ENCODE assay signal across 22 mouse cellular contexts in the genomic region with DNA sequence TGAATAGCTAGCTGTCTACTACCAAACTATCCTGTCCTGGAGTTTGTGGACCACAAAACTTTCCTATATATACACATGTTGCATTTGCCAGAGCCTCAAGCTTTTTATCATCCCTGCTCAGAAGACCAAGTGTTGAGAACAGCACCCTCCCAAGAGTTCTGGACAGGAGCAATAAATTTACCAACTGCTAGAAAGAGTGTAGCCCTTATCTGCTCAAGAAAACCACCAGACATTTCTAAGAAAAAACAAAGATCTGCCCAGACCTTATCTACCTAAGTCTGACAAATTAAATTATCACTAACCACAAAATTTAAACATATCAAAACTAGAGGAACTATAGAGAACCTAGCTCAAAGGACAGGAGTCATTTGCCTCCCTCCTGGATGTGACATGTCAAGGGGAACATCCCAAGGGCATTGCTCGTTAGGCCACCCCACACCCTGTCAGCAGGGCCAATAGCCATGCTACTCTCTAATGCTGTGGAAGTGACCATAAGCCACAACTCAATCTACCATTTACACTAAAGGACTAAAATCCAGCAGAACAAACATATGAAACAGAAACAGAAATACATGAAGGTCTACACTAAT.
DNase-seq lines count a peak whose midpoint lies in the region; ATAC-seq and TF ChIP-seq lines count a peak whose summit lies in the region.
"Had no signal": no experiment of that assay in that cellular context is flagged by ENCODE, and none has a peak within 500 bp of the region (broad histone marks: within the 10 kb centered on the region; RNA-seq: fewer than 3 reads in every experiment).

No protein-coding gene starts in this region.

- peaks cover 7% of the 10 kb centered on the region for H3K4me1 ChIP-seq in midbrain, embryonic 11.5 days (ENCODE audit: control insufficient read depth, insufficient read depth, low read length)
- H3K4me1 ChIP-seq in midbrain, embryonic 14.5 days (ENCODE audit: control insufficient read depth, insufficient read depth, low read length) = peaks cover 5% of the 10 kb centered on the region; the same call in 1 of the 2 replicates
- H3K4me1 ChIP-seq in liver, embryonic 11.5 days (replicated peaks; ENCODE audit: control insufficient read depth, insufficient read depth, low read length) = peaks cover 44% of the 10 kb centered on the region
- peaks cover 11% of the 10 kb centered on the region for H3K4me1 ChIP-seq in liver, postnatal 0 days (ENCODE audit: insufficient read depth)
- H3K4me1 ChIP-seq in forebrain, embryonic 13.5 days = peaks cover 18% of the 10 kb centered on the region

- no peak overlapping the region for H3K4me3 ChIP-seq in midbrain, embryonic 11.5 days (ENCODE audit: low read depth, low read length)
- H3K4me3 ChIP-seq in midbrain, embryonic 14.5 days (replicated peaks; ENCODE audit: low read depth, low read length) = no peak overlapping the region
- no peak overlapping the region for H3K4me3 ChIP-seq in liver, embryonic 11.5 days (ENCODE audit: low read depth, low read length)
- H3K4me3 ChIP-seq in liver, postnatal 0 days (ENCODE audit: low read depth, low read length) = no peak overlapping the region
- no peak overlapping the region for H3K4me3 ChIP-seq in forebrain, embryonic 13.5 days
- H3K4me3 ChIP-seq: hindbrain, embryonic 13.5 days; midbrain, embryonic 15.5 days; neural tube, embryonic 13.5 days had no signal

- no peaks in the 10 kb centered on the region for H3K9me3 ChIP-seq in midbrain, embryonic 11.5 days (ENCODE audit: control insufficient read depth, low read length)
- H3K9me3 ChIP-seq in midbrain, embryonic 14.5 days (ENCODE audit: control insufficient read depth, low read length) = no peaks in the 10 kb centered on the region
- H3K9me3 ChIP-seq in liver, embryonic 11.5 days (ENCODE audit: control insufficient read depth, low read length) = no peaks in the 10 kb centered on the region
- H3K9me3 ChIP-seq in liver, postnatal 0 days (ENCODE audit: low read length) = no peaks in the 10 kb centered on the region
- H3K9me3 ChIP-seq in forebrain, embryonic 13.5 days (replicated peaks) = no peaks in the 10 kb centered on the region
- H3K9me3 ChIP-seq: hindbrain, embryonic 13.5 days; midbrain, embryonic 15.5 days; neural tube, embryonic 13.5 days had no signal

- no peak overlapping the region for H3K4me2 ChIP-seq in midbrain, embryonic 11.5 days
- no peak overlapping the region for H3K4me2 ChIP-seq in midbrain, embryonic 14.5 days (ENCODE audit: low read length)
- peak overlapping the region; percentile 35 for H3K4me2 ChIP-seq in liver, embryonic 11.5 days
- no peak overlapping the region for H3K4me2 ChIP-seq in liver, postnatal 0 days (ENCODE audit: low read depth, low read length)
- H3K4me2 ChIP-seq in forebrain, embryonic 13.5 days = no peak overlapping the region
- H3K4me2 ChIP-seq: hindbrain, embryonic 13.5 days; midbrain, embryonic 15.5 days; neural tube, embryonic 13.5 days had no signal

- no peak for ATAC-seq in midbrain, embryonic 11.5 days (ENCODE audit: low FRiP score)
- ATAC-seq in midbrain, embryonic 14.5 days (ENCODE audit: low FRiP score, low TSS enrichment) = no peak
- peak; percentile 93 for ATAC-seq in liver, embryonic 11.5 days (replicated peaks; ENCODE audit: low FRiP score)
- ATAC-seq in liver, postnatal 0 days = peak; percentile 56
- no peak for ATAC-seq in forebrain, embryonic 13.5 days
- ATAC-seq: forebrain, postnatal 0 days; midbrain, embryonic 15.5 days; Patski had no signal

- H3K9ac ChIP-seq in midbrain, embryonic 11.5 days (ENCODE audit: low read length) = no peak overlapping the region
- H3K9ac ChIP-seq in midbrain, embryonic 14.5 days (replicated peaks; ENCODE audit: low read length) = no peak overlapping the region
- no peak overlapping the region for H3K9ac ChIP-seq in liver, embryonic 11.5 days (ENCODE audit: low read depth, low read length)
- no peak overlapping the region for H3K9ac ChIP-seq in liver, postnatal 0 days (replicated peaks)
- no peak overlapping the region for H3K9ac ChIP-seq in forebrain, embryonic 13.5 days
- H3K9ac ChIP-seq: forebrain, postnatal 0 days; hindbrain, embryonic 13.5 days; midbrain, embryonic 15.5 days; neural tube, embryonic 13.5 days had no signal

- no peaks in the 10 kb centered on the region for H3K27me3 ChIP-seq in midbrain, embryonic 11.5 days (ENCODE audit: control insufficient read depth, insufficient read depth, low read length)
- H3K27me3 ChIP-seq in midbrain, embryonic 14.5 days (ENCODE audit: control insufficient read depth, insufficient read depth, low read length) = no peaks in the 10 kb centered on the region
- H3K27me3 ChIP-seq in liver, embryonic 11.5 days (replicated peaks; ENCODE audit: control insufficient read depth, insufficient read depth, low read length) = no peaks in the 10 kb centered on the region
- H3K27me3 ChIP-seq in liver, postnatal 0 days (ENCODE audit: insufficient read depth, low read length) = no peaks in the 10 kb centered on the region
- no peaks in the 10 kb centered on the region for H3K27me3 ChIP-seq in forebrain, embryonic 13.5 days
- H3K27me3 ChIP-seq: hindbrain, embryonic 13.5 days; midbrain, embryonic 15.5 days; Patski had no signal

- peak; percentile 23 for DNase-seq in midbrain, embryonic 11.5 days (ENCODE audit: low spot score, missing footprints)
- DNase-seq in midbrain, embryonic 14.5 days = no peak
- no peak for DNase-seq in liver, embryonic 11.5 days (ENCODE audit: low spot score)
- DNase-seq in liver, postnatal 0 days = no peak
- DNase-seq in layer of hippocampus, adult 11-12 months (ENCODE audit: low spot score) = no peak
- no peak for DNase-seq in heart, postnatal 14 days
- DNase-seq: adrenal gland, postnatal 36 days; cerebellum, adult 2 months; cerebellum, postnatal 25 days; forebrain, postnatal 0 days; gastrocnemius, postnatal 14 days; heart, adult 18-20 months; heart, postnatal 36 days; kidney, adult 18-20 months; lung, adult 18-20 months; lung, postnatal 10 days; right cerebral cortex, postnatal 4 days had no signal

- TF ChIP-seq CTCF in liver, postnatal 0 days (IDR thresholded peaks at IDR 0.05; ENCODE audit: low read depth) = no peak

- 83% methylated on average over 1 of the region's 1 CpGs for WGBS in midbrain, embryonic 11.5 days
- WGBS in midbrain, embryonic 14.5 days = 87% methylated on average over 1 of the region's 1 CpGs
- WGBS in liver, embryonic 11.5 days = 24% methylated on average over 1 of the region's 1 CpGs
- WGBS in liver, postnatal 0 days (ENCODE audit: insufficient replicate concordance) = 54% methylated on average over 1 of the region's 1 CpGs
- 75% methylated on average over 1 of the region's 1 CpGs for WGBS in forebrain, embryonic 13.5 days

- no peaks in the 10 kb centered on the region for H3K36me3 ChIP-seq in midbrain, embryonic 11.5 days (ENCODE audit: control insufficient read depth, insufficient read depth, low read length)
- H3K36me3 ChIP-seq in midbrain, embryonic 14.5 days (ENCODE audit: control insufficient read depth, insufficient read depth, low read length) = no peaks in the 10 kb centered on the region
- no peaks in the 10 kb centered on the region for H3K36me3 ChIP-seq in liver, embryonic 11.5 days (ENCODE audit: control insufficient read depth, insufficient read depth, low read length)
- no peaks in the 10 kb centered on the region for H3K36me3 ChIP-seq in liver, postnatal 0 days (replicated peaks; ENCODE audit: insufficient read depth, low read length)
- H3K36me3 ChIP-seq in forebrain, embryonic 13.5 days (ENCODE audit: poor library complexity, severe bottlenecking) = no peaks in the 10 kb centered on the region
- H3K36me3 ChIP-seq: hindbrain, embryonic 13.5 days; midbrain, embryonic 15.5 days; neural tube, embryonic 13.5 days had no signal

- H3K27ac ChIP-seq in midbrain, embryonic 11.5 days (ENCODE audit: low read depth, low read length) = no peak overlapping the region
- no peak overlapping the region for H3K27ac ChIP-seq in midbrain, embryonic 14.5 days (replicated peaks; ENCODE audit: low read depth, low read length)
- peak overlapping the region; percentile 69 for H3K27ac ChIP-seq in liver, embryonic 11.5 days (ENCODE audit: low read depth, low read length)
- peak overlapping the region; percentile 41; the same call in 1 of the 2 replicates for H3K27ac ChIP-seq in liver, postnatal 0 days (ENCODE audit: low read depth)
- H3K27ac ChIP-seq in forebrain, embryonic 13.5 days = no peak overlapping the region
- H3K27ac ChIP-seq: hindbrain, embryonic 13.5 days; midbrain, embryonic 15.5 days; neural tube, embryonic 13.5 days had no signal

- intact Hi-C loops in heart, postnatal 14 days (cut with DNase I) = no loop called here

- peak; percentile 93 for TF ChIP-seq EP300 in liver, postnatal 0 days (IDR thresholded peaks at IDR 0.05; ENCODE audit: low read depth)

Comparison
In these comparisons a context has a peak if more than half of its experiments do, and no peak if none do; other contexts are left out.
1. ATAC-seq: peak in liver, embryonic 11.5 days (single experiment) and liver, postnatal 0 days (single experiment); none in midbrain, embryonic 11.5 days (single experiment), midbrain, embryonic 14.5 days (single experiment) and forebrain, embryonic 13.5 days (single experiment).
2. H3K27ac ChIP-seq: peak in liver, embryonic 11.5 days (single experiment) and liver, postnatal 0 days (single experiment); none in midbrain, embryonic 11.5 days (single experiment), midbrain, embryonic 14.5 days (single experiment) and forebrain, embryonic 13.5 days (single experiment).